Mouse (Mus musculus) embryo, embryonic 10.5 days (tissue): Measurements from ENCODE around the gene Ppox.
"Not testable (repeated sequence)": the region's sequence is repeated elsewhere in the genome, so short reads cannot be mapped to it uniquely, and the experiment has no call there.

ENCODE experiments used
- DNase-seq: peaks from one replicate; pipeline ENCODE4 v3.0.0-alpha.2; 2015; ENCODE audit warnings: low spot score

Gene Ppox

GRCm38 (mm10) chr1:171280916-171281527 lies at the start of gene Ppox:
TSS of gene Ppox (minus strand) at chr1:171281186.
- DNase-seq, result peak; percentile 98

- no peak for DNase-seq
These were observed 49.2 kb upstream of the Ppox start for GRCm38 (mm10) chr1:171330216-171330560.

GRCm38 (mm10) chr1:171329433-171330215 lies 48.6 kb upstream of the Ppox start:
- DNase-seq, result peak; percentile 91

GRCm38 (mm10) chr1:171328839-171329432 lies 48.0 kb upstream of the Ppox start, which contains the start of gene Dedd:
TSS of gene Dedd (plus strand) at chr1:171329145.
- DNase-seq, result peak; percentile 93

- peak; percentile 30 for DNase-seq
These were observed 47.3 kb upstream of the Ppox start for GRCm38 (mm10) chr1:171328244-171328643.

- DNase-seq, result not testable (repeated sequence)
These were observed 45.6 kb upstream of the Ppox start for GRCm38 (mm10) chr1:171326588-171326987.

- no peak for DNase-seq
These were observed 44.6 kb upstream of the Ppox start for GRCm38 (mm10) chr1:171325571-171325970.

GRCm38 (mm10) chr1:171322012-171322411 lies 41.0 kb upstream of the Ppox start:
- no peak for DNase-seq

GRCm38 (mm10) chr1:171321415-171321814 lies 40.4 kb upstream of the Ppox start:
- peak; percentile 70 for DNase-seq

- DNase-seq, result no peak
These were observed 39.2 kb upstream of the Ppox start for GRCm38 (mm10) chr1:171320151-171320550.

GRCm38 (mm10) chr1:171319748-171320147 lies 38.8 kb upstream of the Ppox start:
- peak; percentile 10 for DNase-seq

- no peak for DNase-seq
These were observed 28.3 kb upstream of the Ppox start for GRCm38 (mm10) chr1:171309321-171309720.

GRCm38 (mm10) chr1:171306157-171306556 lies 25.2 kb upstream of the Ppox start:
- DNase-seq, result not testable (repeated sequence)

- DNase-seq, result no peak
These were observed 17.2 kb upstream of the Ppox start for GRCm38 (mm10) chr1:171298226-171298625.

- DNase-seq, result no peak
These were observed 14.0 kb upstream of the Ppox start for GRCm38 (mm10) chr1:171295063-171295402.

GRCm38 (mm10) chr1:171294298-171295062 lies 13.5 kb upstream of the Ppox start, which contains the start of gene Ufc1:
TSS of gene Ufc1 (minus strand) at chr1:171295024.
- DNase-seq, result peak; percentile 92

- DNase-seq, result peak; percentile 37
These were observed 12.9 kb upstream of the Ppox start for GRCm38 (mm10) chr1:171293906-171294297.

- no peak for DNase-seq
These were observed 12.4 kb upstream of the Ppox start for GRCm38 (mm10) chr1:171293351-171293750.

- no peak for DNase-seq
These were observed 7.3 kb upstream of the Ppox start for GRCm38 (mm10) chr1:171288328-171288727.

- peak; percentile 96 for DNase-seq
These were observed 6.4 kb upstream of the Ppox start, which contains the start of gene Usp21 for GRCm38 (mm10) chr1:171287136-171288081. TSS of gene Usp21 (minus strand) at chr1:171287991.

- no peak for DNase-seq
These were observed 5.5 kb upstream of the Ppox start for GRCm38 (mm10) chr1:171286517-171286916.
